Mouse (Mus musculus): ENCODE measurements around the gene Tcl1b2.

DNA sequence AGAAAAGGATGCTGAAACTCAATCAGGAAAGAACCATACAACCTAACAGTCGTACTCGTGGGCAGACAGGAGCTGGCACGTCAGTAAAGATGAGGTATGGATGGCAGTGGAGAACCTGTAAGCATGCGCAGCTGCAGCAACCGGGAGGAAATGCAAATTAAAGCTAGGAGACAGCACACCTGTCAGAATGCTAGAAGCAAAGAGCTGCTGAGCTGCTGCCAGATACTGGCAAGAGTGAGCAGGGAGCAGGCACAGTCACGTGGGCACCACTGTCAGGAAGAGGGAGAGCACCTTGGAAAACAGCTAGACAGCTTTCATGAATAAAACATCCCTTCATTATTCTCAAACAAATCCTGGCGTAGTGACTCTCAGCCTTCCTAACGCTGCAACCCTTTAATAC lies 42.9 kb upstream of the Tcl1b2 start:
- no peak for TF ChIP-seq CTCF (IDR thresholded peaks at IDR 0.05; ENCODE audit: low read depth, low read length)
- no peak for TF ChIP-seq GATA1 (IDR thresholded peaks at IDR 0.05; ENCODE audit: borderline replicate concordance, low read length)
- no peak for TF ChIP-seq POLR2AphosphoS5 (IDR thresholded peaks at IDR 0.05; ENCODE audit: insufficient replicate concordance, low read depth, low read length)
- TF ChIP-seq GATA2 (IDR thresholded peaks at IDR 0.05; ENCODE audit: borderline replicate concordance, low read depth, low read length), result no peak

Data from G1E (cell line).